Comparison of ENCODE assay signal across 16 mouse cellular contexts in the genomic region with DNA sequence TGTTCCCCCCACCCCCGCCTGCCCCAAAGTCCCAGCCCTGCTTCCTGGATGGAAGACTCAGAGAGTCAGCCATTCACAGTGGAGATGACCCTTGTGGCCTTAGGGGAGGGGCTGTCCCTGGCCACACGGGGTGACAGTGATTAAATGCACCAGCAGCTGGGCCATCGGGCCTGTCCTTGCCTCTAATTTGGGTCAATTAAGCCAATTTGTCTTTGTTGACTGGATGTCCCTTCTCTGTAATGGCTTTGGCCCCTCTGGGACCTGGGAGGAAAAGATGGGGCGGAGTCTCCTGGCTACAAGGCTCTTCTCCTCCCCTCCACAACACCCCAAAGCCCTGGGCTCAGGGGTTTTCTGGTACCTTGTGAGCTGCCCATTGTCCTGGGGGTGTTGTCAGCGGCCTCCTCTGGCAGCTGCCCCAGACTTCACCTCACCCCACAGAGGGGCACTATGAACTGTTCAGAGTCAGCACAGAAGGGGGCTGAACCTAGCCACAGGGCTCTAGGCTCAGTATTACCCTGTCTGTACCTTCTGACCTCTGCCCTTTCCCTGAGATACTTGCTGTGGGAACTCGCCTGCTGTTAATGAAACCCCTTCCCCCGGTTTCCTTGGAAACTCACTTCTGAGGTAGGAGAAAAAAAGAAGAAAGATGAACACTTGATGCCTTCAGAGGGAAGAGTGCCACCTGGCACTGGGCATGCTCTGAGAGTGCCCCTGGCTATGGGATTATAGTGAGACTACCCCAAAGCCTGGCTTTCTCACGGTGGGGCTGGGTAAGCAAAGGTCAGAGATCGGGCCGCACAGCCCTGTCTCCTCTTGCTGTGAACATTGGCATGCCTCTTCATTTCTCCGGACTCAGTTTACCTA. TPM values are rescaled to one million over a fixed set of nuclear protein-coding genes. Genes with fewer than 3 reads are reported as not detected.
DNase-seq lines count a peak whose midpoint lies in the region; ATAC-seq and TF ChIP-seq lines count a peak whose summit lies in the region.
"Had no signal": no experiment of that assay in that cellular context is flagged by ENCODE, and none has a peak within 500 bp of the region (broad histone marks: within the 10 kb centered on the region; RNA-seq: fewer than 3 reads in every experiment).

No protein-coding gene starts in this region.

- no peaks in the 10 kb centered on the region for H3K27me3 ChIP-seq in forebrain, postnatal 0 days (ENCODE audit: insufficient read depth, low read length)
- H3K27me3 ChIP-seq: liver, embryonic 15.5 days had no signal

- no peak overlapping the region for H3K4me3 ChIP-seq in forebrain, postnatal 0 days (ENCODE audit: low read depth, low read length)
- H3K4me3 ChIP-seq: heart, adult 2 months; liver, embryonic 15.5 days had no signal

- H3K9ac ChIP-seq in forebrain, postnatal 0 days: no peak overlapping the region
- H3K9ac ChIP-seq: liver, embryonic 15.5 days had no signal

- H3K4me2 ChIP-seq in forebrain, postnatal 0 days (ENCODE audit: low read depth): no peak overlapping the region
- H3K4me2 ChIP-seq: liver, embryonic 15.5 days had no signal

- WGBS in forebrain, postnatal 0 days: 39% methylated on average over 11 of the region's 11 CpGs

- no peaks in the 10 kb centered on the region for H3K9me3 ChIP-seq in forebrain, postnatal 0 days (ENCODE audit: low read length)
- H3K9me3 ChIP-seq: liver, embryonic 15.5 days had no signal

- no peak for ATAC-seq in erythroid progenitor cell, adult 5-6 weeks (replicated peaks; ENCODE audit: low FRiP score, poor library complexity, severe bottlenecking)
- ATAC-seq in forebrain, postnatal 0 days: no peak
- ATAC-seq: forebrain, embryonic 16.5 days had no signal

- TF ChIP-seq CTCF in forebrain, postnatal 0 days (IDR thresholded peaks at IDR 0.05; ENCODE audit: low read depth): no peak

- H3K36me3 ChIP-seq in forebrain, postnatal 0 days (ENCODE audit: insufficient read depth): no peaks in the 10 kb centered on the region
- H3K36me3 ChIP-seq: liver, embryonic 15.5 days had no signal

- DNase-seq in adrenal gland, postnatal 14 days: peak; percentile 19
- DNase-seq in adrenal gland, adult 8-10 months: no peak
- DNase-seq in embryo, embryonic 10 days (ENCODE audit: low spot score): peak; percentile 90
- peak; percentile 44 for DNase-seq in kidney, adult 11 months
- peak; percentile 32 to 49 for DNase-seq in kidney, postnatal 36 days
- DNase-seq in forebrain, postnatal 0 days: no peak
- DNase-seq in gastrocnemius, adult 18-20 months (ENCODE audit: low spot score): no peak
- DNase-seq: cerebellum, adult 11-12 months; heart, adult 2 months; heart, postnatal 4 days; left cerebral cortex, postnatal 4 days had no signal

- H3K27ac ChIP-seq in forebrain, postnatal 0 days (ENCODE audit: low read depth, low read length): no peak overlapping the region
- H3K27ac ChIP-seq: heart, adult 2 months; liver, embryonic 15.5 days had no signal

- no peaks in the 10 kb centered on the region for H3K4me1 ChIP-seq in forebrain, postnatal 0 days (ENCODE audit: insufficient read depth)
- H3K4me1 ChIP-seq: liver, embryonic 15.5 days had no signal

RNA-seq across cellular contexts. Expression of gene Tmem132e, which starts 17.9 kb away (rescaled TPM):
- total RNA-seq in adrenal gland, postnatal 14 days (2021): 0.85 and 0.90 TPM in 2 replicates
- 1 to 10 TPM in 3 of 4 experiments, under 1 TPM in 1; 0.87 to 3.0 (median 2.4) TPM for total RNA-seq in adrenal gland, adult 8-10 months (2022)
- total RNA-seq in erythroid progenitor cell, adult 5-6 weeks (2015; ENCODE audit: low replicate concordance): 1.3 TPM in 1 of 2 replicates, not detected in the other
- total RNA-seq in erythroid progenitor cell, adult 5-6 weeks (2017; ENCODE audit: low replicate concordance): 0.51 and 2.0 TPM in 2 replicates
- total RNA-seq in forebrain, postnatal 0 days (2014; rRNA removed): 14.1 and 18.5 TPM in 2 replicates
- 1.5 and 2.2 TPM in 2 replicates for polyA plus RNA-seq in forebrain, postnatal 0 days (2015; fragmentation: Nextera tagmentation; extraction: Ambion mirVana)
- total RNA-seq in gastrocnemius, adult 18-20 months (2021): not detected
- total RNA-seq: megakaryocyte progenitor cell, adult 5-6 weeks; neutrophil, adult 5-6 weeks had no signal

Comparison
In these comparisons a context has a peak if more than half of its experiments do, and no peak if none do; other contexts are left out.
1. DNase-seq: peak in adrenal gland, postnatal 14 days (single experiment), embryo, embryonic 10 days (single experiment), kidney, adult 11 months (single experiment) and kidney, postnatal 36 days (2 of 2); none in adrenal gland, adult 8-10 months (single experiment), forebrain, postnatal 0 days (single experiment) and gastrocnemius, adult 18-20 months (single experiment).